In genomic region chr2:52959291-52959621, GRCm38 (mm10) we compare ENCODE assay signal across 10 mouse cellular contexts.
DNase-seq lines count a peak whose midpoint lies in the region; ATAC-seq lines count a peak whose summit lies in the region.
"Had no signal": no experiment of that assay in that cellular context is flagged by ENCODE, and none has a peak within 500 bp of the region (broad histone marks: within the 10 kb centered on the region; RNA-seq: fewer than 3 reads in every experiment).

No protein-coding gene starts in this region.

- H3K9ac ChIP-seq in heart, embryonic 15.5 days: peak overlapping the region; percentile 30; the same call in 1 of the 2 replicates
- peak overlapping the region; percentile 38 for H3K9ac ChIP-seq in embryonic facial prominence, embryonic 14.5 days (ENCODE audit: low read depth, low read length)
- H3K9ac ChIP-seq in intestine, embryonic 15.5 days: no peak overlapping the region
- 0 out of 2 replicates have a peak overlapping the region, but pooled peaks have one; percentile 33 for H3K9ac ChIP-seq in neural tube, embryonic 12.5 days

- intact Hi-C loops in heart, postnatal 36 days (cut with DNase I): loop anchor here (2.0 to 5.0 kb wide), 2 partner anchors 38 to 100 kb away; no protein-coding TSS in a partner anchor

- H3K27me3 ChIP-seq in heart, embryonic 15.5 days: no peaks in the 10 kb centered on the region
- no peaks in the 10 kb centered on the region for H3K27me3 ChIP-seq in embryonic facial prominence, embryonic 14.5 days (replicated peaks; ENCODE audit: control insufficient read depth, insufficient read depth, low read length)
- no peaks in the 10 kb centered on the region for H3K27me3 ChIP-seq in intestine, embryonic 15.5 days (replicated peaks)
- H3K27me3 ChIP-seq in neural tube, embryonic 12.5 days (replicated peaks): no peaks in the 10 kb centered on the region
- H3K27me3 ChIP-seq: CH12.LX had no signal

- peaks cover 23% of the 10 kb centered on the region for H3K4me1 ChIP-seq in heart, embryonic 15.5 days (replicated peaks)
- peaks cover 49% of the 10 kb centered on the region for H3K4me1 ChIP-seq in embryonic facial prominence, embryonic 14.5 days (ENCODE audit: control insufficient read depth, insufficient read depth, low read length)
- H3K4me1 ChIP-seq in intestine, embryonic 15.5 days (replicated peaks): peaks cover 34% of the 10 kb centered on the region
- H3K4me1 ChIP-seq in neural tube, embryonic 12.5 days: peaks cover 27% of the 10 kb centered on the region

- H3K9me3 ChIP-seq in heart, embryonic 15.5 days (replicated peaks): no peaks in the 10 kb centered on the region
- H3K9me3 ChIP-seq in embryonic facial prominence, embryonic 14.5 days (ENCODE audit: control insufficient read depth, low read length): no peaks in the 10 kb centered on the region; the same call in 1 of the 2 replicates
- no peaks in the 10 kb centered on the region for H3K9me3 ChIP-seq in intestine, embryonic 15.5 days
- H3K9me3 ChIP-seq in neural tube, embryonic 12.5 days: no peaks in the 10 kb centered on the region

- H3K4me3 ChIP-seq in heart, embryonic 15.5 days: peak overlapping the region; percentile 20
- no peak overlapping the region for H3K4me3 ChIP-seq in embryonic facial prominence, embryonic 14.5 days (ENCODE audit: low read depth, low read length)
- H3K4me3 ChIP-seq in intestine, embryonic 15.5 days (replicated peaks): 0 out of 2 replicates have a peak overlapping the region, but pooled peaks have one; percentile 4
- no peak overlapping the region for H3K4me3 ChIP-seq in neural tube, embryonic 12.5 days

- peak overlapping the region; percentile 57 for H3K4me2 ChIP-seq in heart, embryonic 15.5 days
- peak overlapping the region; percentile 46 for H3K4me2 ChIP-seq in embryonic facial prominence, embryonic 14.5 days (ENCODE audit: low read depth, low read length)
- H3K4me2 ChIP-seq in intestine, embryonic 15.5 days (replicated peaks): peak overlapping the region; percentile 51
- peak overlapping the region; percentile 48 for H3K4me2 ChIP-seq in neural tube, embryonic 12.5 days (replicated peaks)

- ATAC-seq in heart, embryonic 15.5 days (replicated peaks; ENCODE audit: insufficient number of reproducible peaks, insufficient read depth, low FRiP score, low read depth): no peak
- ATAC-seq in embryonic facial prominence, embryonic 14.5 days (ENCODE audit: low read depth): no peak
- no peak for ATAC-seq in intestine, embryonic 15.5 days
- no peak for ATAC-seq in neural tube, embryonic 12.5 days (ENCODE audit: low FRiP score, low read depth)

- DNase-seq in heart, postnatal 36 days: no peak
- DNase-seq in embryonic facial prominence, embryonic 14.5 days (ENCODE audit: low spot score): no peak
- DNase-seq in layer of hippocampus, postnatal 25 days (ENCODE audit: extremely low spot score in 1 of 2, low spot score in 1 of 2): no peak
- DNase-seq in thymus, postnatal 25 days: no peak
- no peak for DNase-seq in cerebellum, adult 9-11 months

- no peak overlapping the region for H3K27ac ChIP-seq in heart, embryonic 15.5 days
- H3K27ac ChIP-seq in embryonic facial prominence, embryonic 14.5 days (replicated peaks; ENCODE audit: low read depth, low read length): peak overlapping the region; percentile 54
- peak overlapping the region; percentile 66 for H3K27ac ChIP-seq in intestine, embryonic 15.5 days
- no peak overlapping the region for H3K27ac ChIP-seq in neural tube, embryonic 12.5 days
- H3K27ac ChIP-seq: macrophage had no signal

- H3K36me3 ChIP-seq in heart, embryonic 15.5 days: no peaks in the 10 kb centered on the region
- H3K36me3 ChIP-seq in embryonic facial prominence, embryonic 14.5 days (ENCODE audit: control insufficient read depth, insufficient read depth, low read length): no peaks in the 10 kb centered on the region
- H3K36me3 ChIP-seq in intestine, embryonic 15.5 days: no peaks in the 10 kb centered on the region
- H3K36me3 ChIP-seq in neural tube, embryonic 12.5 days: no peaks in the 10 kb centered on the region

Comparison
In these comparisons a context has a peak if more than half of its experiments do, and no peak if none do; other contexts are left out.
1. H3K27ac ChIP-seq: peak in embryonic facial prominence, embryonic 14.5 days (single experiment) and intestine, embryonic 15.5 days (single experiment); none in heart, embryonic 15.5 days (single experiment) and neural tube, embryonic 12.5 days (single experiment).
2. H3K4me3 ChIP-seq: peak in heart, embryonic 15.5 days (single experiment) and intestine, embryonic 15.5 days (single experiment); none in embryonic facial prominence, embryonic 14.5 days (single experiment) and neural tube, embryonic 12.5 days (single experiment).
3. Peak in every context shown above with its lines, with median percentiles within 50 percentile points of each other: H3K4me2 ChIP-seq.